Mouse (Mus musculus): ENCODE data around the gene Abca4. TPM values are rescaled to one million over a fixed set of nuclear protein-coding genes. Genes with fewer than 3 reads are reported as not detected.
"Not testable (repeated sequence)": the region's sequence is repeated elsewhere in the genome, so short reads cannot be mapped to it uniquely, and the experiment has no call there.

Gene Abca4
- polyA plus RNA-seq, 1 experiment from 2014 or later: 2.5 TPM

- H3K9ac ChIP-seq (replicated peaks): no peak overlapping the region
- no peak overlapping the region for H3K27ac ChIP-seq (replicated peaks)
- WGBS: 88% methylated on average over 15 of the region's 15 CpGs
- no peak for ATAC-seq (ENCODE audit: low FRiP score, low read depth)
- no peak overlapping the region for H3K4me3 ChIP-seq
- no peaks in the 10 kb centered on the region for H3K36me3 ChIP-seq
- H3K4me1 ChIP-seq: no peaks in the 10 kb centered on the region
- no peaks in the 10 kb centered on the region for H3K9me3 ChIP-seq
- H3K27me3 ChIP-seq: no peaks in the 10 kb centered on the region
- H3K4me2 ChIP-seq (replicated peaks): no peak overlapping the region
Observed at GRCm38 (mm10) chr3:122208296-122209225, 164.3 kb downstream of the Abca4 start.

DNA sequence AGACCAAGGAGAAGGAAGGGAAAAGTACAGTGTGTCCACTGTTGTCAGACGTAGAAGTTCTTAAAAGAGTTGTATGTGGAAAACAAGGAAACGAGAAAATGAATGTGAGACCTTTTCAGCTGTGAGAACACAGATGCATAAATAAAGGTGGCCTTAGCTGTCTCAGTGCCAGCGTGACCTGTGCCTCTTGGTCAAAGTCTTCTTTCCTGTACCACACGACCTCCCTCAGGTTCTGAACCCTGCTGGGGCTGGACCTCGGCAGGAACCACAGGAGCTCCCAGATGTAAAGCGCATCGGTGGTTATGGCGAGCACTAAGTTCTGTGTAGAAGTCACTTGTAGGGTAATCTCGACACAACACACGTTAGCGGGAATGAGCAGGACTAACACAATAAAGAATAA lies 165.3 kb downstream of the Abca4 start:
- H3K4me1 ChIP-seq: no peaks in the 10 kb centered on the region
- no peak overlapping the region for H3K9ac ChIP-seq (replicated peaks)
- 92% methylated on average over 11 of the region's 11 CpGs for WGBS
- no peaks in the 10 kb centered on the region for H3K27me3 ChIP-seq
- no peak overlapping the region for H3K4me2 ChIP-seq (replicated peaks)
- no peaks in the 10 kb centered on the region for H3K36me3 ChIP-seq
- H3K9me3 ChIP-seq: no peaks in the 10 kb centered on the region
- no peak for ATAC-seq (ENCODE audit: low FRiP score, low read depth)
- H3K27ac ChIP-seq (replicated peaks): no peak overlapping the region
- no peak overlapping the region for H3K4me3 ChIP-seq

DNA sequence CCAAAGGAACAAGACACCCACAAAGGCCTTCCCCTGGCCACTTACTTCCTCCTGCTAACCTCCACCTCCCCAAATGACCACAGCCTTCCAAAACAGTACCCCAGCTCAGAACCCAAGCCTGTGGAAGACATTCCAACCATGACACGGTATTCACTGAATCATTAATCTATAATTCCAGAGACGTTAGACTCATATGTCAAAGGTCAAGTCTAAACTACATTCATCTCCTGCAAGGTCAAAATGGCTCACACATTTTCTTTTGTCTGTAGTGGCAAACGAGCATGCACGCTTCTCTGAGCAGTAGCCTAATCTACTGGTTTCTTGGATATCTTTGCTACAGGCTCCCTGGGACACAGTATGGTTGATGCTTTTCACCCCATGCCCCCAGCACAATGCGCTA lies 166.2 kb downstream of the Abca4 start:
- ATAC-seq (ENCODE audit: low FRiP score, low read depth): no peak
- Histone ChIP-seq H3K9me3 (no peaks in the 10 kb centered on the region), H3K4me1 (no peaks in the 10 kb centered on the region), H3K36me3 (no peaks in the 10 kb centered on the region), H3K4me2 (replicated peaks) (no peak overlapping the region), H3K27ac (replicated peaks) (no peak overlapping the region), H3K4me3 (no peak overlapping the region), H3K27me3 (no peaks in the 10 kb centered on the region), H3K9ac (replicated peaks) (no peak overlapping the region)
- 69% methylated on average over 5 of the region's 5 CpGs for WGBS

DNA sequence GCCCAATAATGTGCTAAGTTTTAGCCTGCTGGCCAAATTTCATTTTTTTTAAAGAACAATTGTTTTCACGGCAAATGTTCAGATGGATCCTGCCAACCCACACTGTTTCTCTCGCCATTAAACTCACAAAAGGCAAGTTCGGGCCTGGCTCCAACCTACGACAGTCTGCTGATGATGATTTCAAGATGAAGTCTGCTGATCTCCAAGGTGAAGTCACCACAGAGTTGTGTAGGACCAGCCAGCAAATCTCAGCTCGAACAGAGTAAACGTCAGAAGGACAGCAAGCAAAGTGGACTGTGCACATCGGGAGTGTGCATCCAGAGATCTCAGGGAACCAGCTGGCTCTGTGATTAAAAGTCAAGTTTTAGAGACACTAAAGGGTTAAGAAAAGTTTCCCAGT lies 166.6 kb downstream of the Abca4 start:
- Histone ChIP-seq H3K4me3 (no peak overlapping the region), H3K9me3 (no peaks in the 10 kb centered on the region), H3K27me3 (no peaks in the 10 kb centered on the region), H3K36me3 (no peaks in the 10 kb centered on the region), H3K27ac (replicated peaks) (no peak overlapping the region), H3K4me1 (no peaks in the 10 kb centered on the region), H3K9ac (replicated peaks) (no peak overlapping the region), H3K4me2 (replicated peaks) (no peak overlapping the region)
- ATAC-seq (ENCODE audit: low FRiP score, low read depth): no peak
- WGBS: 92% methylated on average over 7 of the region's 7 CpGs

DNA sequence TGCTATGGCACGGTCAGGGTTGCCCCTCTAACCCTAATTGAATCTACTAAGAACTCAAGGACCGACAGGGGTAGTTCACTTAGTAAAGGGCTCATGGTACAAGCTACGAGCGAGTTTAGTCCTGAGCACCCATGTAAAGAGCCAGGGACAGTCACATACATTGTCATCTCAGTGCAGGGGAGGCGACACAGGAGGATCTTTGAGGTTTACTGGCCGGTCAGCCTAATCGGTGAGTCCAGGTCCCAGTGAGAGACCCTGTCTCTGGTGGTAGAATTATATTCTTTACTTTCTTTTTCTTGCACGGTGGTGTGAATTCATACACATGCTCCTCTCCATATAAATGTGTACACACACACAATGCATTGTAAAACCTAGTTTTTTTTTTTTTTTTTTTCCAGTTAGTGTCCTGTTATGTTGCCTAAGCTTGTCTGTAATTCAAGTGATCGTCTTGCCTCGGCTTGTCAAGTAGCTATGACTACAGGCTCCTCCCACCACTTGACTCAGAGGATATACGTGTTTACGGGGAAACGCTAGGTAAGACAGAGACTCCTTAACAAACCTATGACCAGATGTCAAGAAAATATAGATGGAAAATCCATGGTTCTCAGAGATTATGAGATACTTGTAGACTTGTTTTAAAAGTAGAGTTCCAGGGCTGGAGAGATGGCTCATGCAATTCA lies 167.3 kb downstream of the Abca4 start:
- Histone ChIP-seq H3K36me3 (no peaks in the 10 kb centered on the region), H3K4me1 (no peaks in the 10 kb centered on the region), H3K9me3 (no peaks in the 10 kb centered on the region), H3K4me2 (replicated peaks) (no peak overlapping the region), H3K9ac (replicated peaks) (no peak overlapping the region), H3K27me3 (no peaks in the 10 kb centered on the region), H3K4me3 (no peak overlapping the region), H3K27ac (replicated peaks) (no peak overlapping the region)
- WGBS: 84% methylated on average over 13 of the region's 13 CpGs
- no peak for ATAC-seq (ENCODE audit: low FRiP score, low read depth)

- Histone ChIP-seq H3K36me3 (no peaks in the 10 kb centered on the region), H3K4me3 (no peak overlapping the region), H3K9ac (replicated peaks) (no peak overlapping the region), H3K4me1 (no peaks in the 10 kb centered on the region), H3K4me2 (replicated peaks) (no peak overlapping the region), H3K27me3 (no peaks in the 10 kb centered on the region), H3K9me3 (no peaks in the 10 kb centered on the region), H3K27ac (replicated peaks) (no peak overlapping the region)
- no peak for ATAC-seq (ENCODE audit: low FRiP score, low read depth)
- WGBS: 90% methylated on average over 3 of the region's 3 CpGs
Observed at GRCm38 (mm10) chr3:122221240-122222036, 177.2 kb downstream of the Abca4 start.

- ATAC-seq (ENCODE audit: low FRiP score, low read depth): not testable (repeated sequence)
- WGBS: 88% methylated on average over 6 of the region's 6 CpGs
Observed at GRCm38 (mm10) chr3:122226972-122227371, 182.7 kb downstream of the Abca4 start.

More at GRCm38 (mm10) chr3:122226972-122227371, 182.7 kb downstream of the Abca4 start:
- not testable (repeated sequence) for H3K27me3 ChIP-seq; H3K9me3 ChIP-seq; H3K4me1 ChIP-seq; H3K9ac ChIP-seq (replicated peaks); H3K4me2 ChIP-seq (replicated peaks); H3K36me3 ChIP-seq; H3K27ac ChIP-seq (replicated peaks); H3K4me3 ChIP-seq

Other genes starting within 250 kb of the Abca4 start
- gene Abcd3, start 229.1 kb upstream of the Abca4 start, polyA plus RNA-seq (2016; fragmentation: Nextera tagmentation; extraction: Ambion mirVana): 59.0 and 62.8 TPM in 2 replicates
- 35.2 and 44.2 TPM in 2 replicates for gene Arhgap29, start 91.9 kb upstream of the Abca4 start, polyA plus RNA-seq (2016; fragmentation: Nextera tagmentation; extraction: Ambion mirVana)
- gene Gclm, start 201.1 kb downstream of the Abca4 start, polyA plus RNA-seq (2016; fragmentation: Nextera tagmentation; extraction: Ambion mirVana): 57.5 and 58.3 TPM in 2 replicates
- 79.4 and 83.9 TPM in 2 replicates for gene Dnttip2, start 229.9 kb downstream of the Abca4 start, polyA plus RNA-seq (2016; fragmentation: Nextera tagmentation; extraction: Ambion mirVana)
- gene Bcar3, start 249.7 kb downstream of the Abca4 start, polyA plus RNA-seq (2016; fragmentation: Nextera tagmentation; extraction: Ambion mirVana): 14.6 and 14.7 TPM in 2 replicates

Data from midbrain, embryonic 12.5 days (tissue).